Mouse (Mus musculus) heart, adult 2 months (tissue): ENCODE results near the gene Crybb3. TPM values are rescaled to one million over a fixed set of nuclear protein-coding genes. Genes with fewer than 3 reads are reported as not detected.

Experiments used
- DNase-seq, 2 experiments: peaks; one replicate each; pipeline ENCODE4 v3.0.0; 2021
- H3K27ac ChIP-seq: fragments of 200-600 bp; 2 replicates; pipeline ENCODE4 v1.8.1; 2022
- H3K27me3 ChIP-seq: fragments of 200-500 bp; 2 replicates; pipeline ENCODE4 v1.6.1; 2012; ENCODE audit warnings: mild to moderate bottlenecking, low read length, inconsistent platforms, mixed read lengths; ENCODE audit not compliant: control insufficient read depth, insufficient read depth
- H3K36me3 ChIP-seq: fragments of 200-500 bp; 2 replicates; pipeline ENCODE4 v1.6.1; 2012; ENCODE audit warnings: low read length, inconsistent platforms; ENCODE audit not compliant: control insufficient read depth, insufficient read depth
- H3K4me1 ChIP-seq: fragments of 200-500 bp; 2 replicates; pipeline ENCODE4 v1.6.1; 2011; ENCODE audit warnings: low read length; ENCODE audit not compliant: control insufficient read depth, insufficient read depth
- H3K4me3 ChIP-seq: fragments of 200-600 bp; 2 replicates; pipeline ENCODE4 v1.8.1; 2022
- H3K79me2 ChIP-seq: fragments of 200-500 bp; replicated peaks from 2 replicates; pipeline ENCODE4 v1.6.1; 2012; ENCODE audit warnings: mild to moderate bottlenecking, inconsistent platforms, low read length, moderate library complexity, mixed read lengths; ENCODE audit not compliant: control insufficient read depth, insufficient read depth
- H3K9ac ChIP-seq: fragments of 200-500 bp; 2 replicates; pipeline ENCODE4 v1.6.1; 2012; ENCODE audit warnings: low read depth, mild to moderate bottlenecking, control low read depth, inconsistent platforms, low read length, mixed read lengths
- CTCF ChIP-seq: fragments of 200-600 bp; IDR thresholded peaks from 2 replicates; pipeline ENCODE4 v1.8.1; 2022; ENCODE audit warnings: antibody characterized with exemption, mild to moderate bottlenecking, moderate library complexity
- EP300 ChIP-seq: fragments of 200-500 bp; IDR thresholded peaks from 2 replicates; pipeline ENCODE4 v1.6.1; 2011; ENCODE audit warnings: low read depth, low read length, control low read depth; ENCODE audit not compliant: insufficient read depth
- POLR2A ChIP-seq: fragments of 200-500 bp; IDR thresholded peaks from 2 replicates; pipeline ENCODE4 v1.6.1; 2011; ENCODE audit warnings: mild to moderate bottlenecking, low read depth, low read length, control low read depth; ENCODE audit not compliant: insufficient read depth
- WGBS: fragments of 180-500 bp; shearing (Covaris S2); methylation state at CpG from one replicate; pipeline ENCODE4 v1.1.7; 2018; 5-methylcytosine and 5-hydroxymethylcytosine counted together
- intact Hi-C: fragments of 180-260 bp; cut with DNase I; formaldehyde crosslinking; loops from one replicate; pipeline ENCODE4 v1.15.1; 2025
- polyA plus RNA-seq: library from polyadenylated mRNA; depleted of rRNA; stranded (reverse); fragments of >200 nt; gene quantifications from 2 replicates; pipeline ENCODE4 v1.2.3, GENCODE M21; 2012
- total RNA-seq, 2 experiments: library from RNA; stranded (reverse); gene quantifications; 2 replicates each; pipeline ENCODE4 v1.2.3; 2021

Crybb3 gene
- total and polyA plus RNA-seq, 3 experiments = 0.68 to 4.2 (median 1.5) TPM

DNA sequence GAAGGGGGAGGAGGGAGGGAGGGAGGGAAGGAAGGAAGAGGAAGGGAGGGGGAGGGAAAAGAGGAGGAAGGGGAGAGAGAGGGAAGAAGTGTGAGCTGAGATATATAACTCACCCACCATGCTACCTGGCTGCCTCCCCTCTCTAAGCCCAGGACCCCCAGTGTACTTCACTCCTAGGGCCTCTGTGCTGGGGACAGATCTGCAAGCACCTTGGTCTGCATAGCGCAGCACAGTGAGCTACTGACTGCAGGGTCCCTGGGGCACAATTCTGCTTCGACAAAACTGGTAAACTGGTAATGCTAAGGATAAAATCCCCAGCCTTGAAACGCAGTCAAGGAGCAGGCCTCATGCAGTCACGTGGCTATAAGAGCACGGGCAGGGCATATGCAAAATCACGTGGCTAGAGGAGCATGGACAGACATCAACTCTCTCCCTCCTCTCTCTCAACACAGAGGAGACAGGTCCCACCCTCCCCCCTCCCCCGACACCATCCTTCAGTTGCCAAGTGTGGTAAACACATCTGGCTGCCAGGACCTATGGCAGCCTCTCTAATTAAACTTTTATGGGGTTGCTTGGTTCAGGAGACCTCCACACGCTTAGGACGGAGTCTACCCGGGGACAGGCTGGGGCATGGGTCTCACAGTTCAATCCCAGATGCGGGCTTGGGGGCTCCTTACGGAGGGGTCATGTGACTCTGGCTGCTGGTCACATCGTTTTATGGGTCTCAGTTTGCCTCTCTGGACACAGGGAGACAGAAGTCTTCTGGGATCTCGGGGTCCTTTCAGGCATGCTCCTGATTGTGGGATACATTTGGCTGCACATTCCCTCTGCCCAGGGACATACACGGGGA, 39.6 kb upstream of the Crybb3 start:
- Histone ChIP-seq H3K4me3 (no peak overlapping the region), H3K9ac (no peak overlapping the region), H3K36me3 (peaks cover 3% of the 10 kb centered on the region; the same call in 1 of the 2 replicates), H3K4me1 (peaks cover 20% of the 10 kb centered on the region), H3K27ac (no peak overlapping the region), H3K79me2 (peaks cover 4% of the 10 kb centered on the region; the same call in 1 of the 2 replicates), H3K27me3 (no peaks in the 10 kb centered on the region)
- DNase-seq = no peak
- 53% methylated on average over 15 of the region's 15 CpGs for WGBS
- intact Hi-C loops = no loop called here
- no peak for TF ChIP-seq POLR2A
- TF ChIP-seq EP300 = no peak
- no peak for TF ChIP-seq CTCF

- H3K79me2 ChIP-seq = peaks cover 4% of the 10 kb centered on the region; the same call in 1 of the 2 replicates
- no peak for DNase-seq
- H3K4me1 ChIP-seq = peaks cover 20% of the 10 kb centered on the region
- H3K9ac ChIP-seq = no peak overlapping the region
- no peak overlapping the region for H3K27ac ChIP-seq
- H3K27me3 ChIP-seq = no peaks in the 10 kb centered on the region
- no peak for TF ChIP-seq CTCF
- TF ChIP-seq EP300 = no peak
- no peak for TF ChIP-seq POLR2A
- H3K36me3 ChIP-seq = peaks cover 3% of the 10 kb centered on the region; the same call in 1 of the 2 replicates
- H3K4me3 ChIP-seq = no peak overlapping the region
- WGBS = 40% methylated on average over 13 of the region's 13 CpGs
- intact Hi-C loops = no loop called here
Measured at GRCm38 (mm10) chr5:113119861-113120465, 38.6 kb upstream of the Crybb3 start.

GRCm38 (mm10) chr5:113119291-113119690, 37.9 kb upstream of the Crybb3 start:
- no peak overlapping the region for H3K27ac ChIP-seq
- no peak overlapping the region for H3K4me3 ChIP-seq
- no peak for TF ChIP-seq POLR2A
- TF ChIP-seq CTCF = no peak
- TF ChIP-seq EP300 = no peak
- intact Hi-C loops = no loop called here
- peaks cover 4% of the 10 kb centered on the region; the same call in 1 of the 2 replicates for H3K79me2 ChIP-seq
- no peak overlapping the region for H3K9ac ChIP-seq
- no peaks in the 10 kb centered on the region for H3K27me3 ChIP-seq
- WGBS = 65% methylated on average over 9 of the region's 9 CpGs
- no peak for DNase-seq
- peaks cover 23% of the 10 kb centered on the region for H3K4me1 ChIP-seq
- H3K36me3 ChIP-seq = peaks cover 3% of the 10 kb centered on the region; the same call in 1 of the 2 replicates

DNA sequence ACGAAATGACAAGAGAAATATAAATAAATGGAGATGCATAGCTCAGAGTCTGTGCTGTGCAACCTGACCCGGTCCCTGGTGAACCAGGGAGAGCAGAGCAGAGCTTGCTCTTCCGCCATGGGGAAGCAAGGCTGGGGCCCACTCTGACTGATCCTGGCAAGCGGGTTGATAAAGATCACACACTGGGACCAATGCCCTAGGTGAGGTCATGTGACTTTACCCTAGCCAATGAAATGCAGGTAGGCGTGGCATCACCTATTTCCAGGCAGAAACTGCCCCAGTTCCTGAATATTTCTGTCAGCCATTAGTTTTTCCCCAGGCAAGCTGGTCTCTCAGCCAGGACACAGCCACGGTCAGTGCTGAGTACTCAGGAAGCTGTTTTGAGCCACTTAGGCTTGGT, 37.3 kb upstream of the Crybb3 start:
- Histone ChIP-seq H3K4me1 (peaks cover 27% of the 10 kb centered on the region), H3K4me3 (no peak overlapping the region), H3K9ac (no peak overlapping the region), H3K27me3 (no peaks in the 10 kb centered on the region), H3K27ac (no peak overlapping the region), H3K36me3 (peaks cover 3% of the 10 kb centered on the region; the same call in 1 of the 2 replicates), H3K79me2 (peaks cover 5% of the 10 kb centered on the region)
- WGBS = 59% methylated on average over 6 of the region's 6 CpGs
- intact Hi-C loops = no loop called here
- DNase-seq = no peak
- TF ChIP-seq EP300 (no peak), CTCF (no peak)

- WGBS = 75% methylated on average over 5 of the region's 5 CpGs
- Histone ChIP-seq H3K4me3 (no peak overlapping the region), H3K4me1 (peaks cover 24% of the 10 kb centered on the region), H3K9ac (no peak overlapping the region), H3K36me3 (no peaks in the 10 kb centered on the region), H3K27ac (no peak overlapping the region), H3K27me3 (no peaks in the 10 kb centered on the region), H3K79me2 (peaks cover 10% of the 10 kb centered on the region)
- intact Hi-C loops = no loop called here
- DNase-seq = no peak
- no peak for TF ChIP-seq EP300
- no peak for TF ChIP-seq POLR2A
- no peak for TF ChIP-seq CTCF
Measured at GRCm38 (mm10) chr5:113117361-113117760, 36.0 kb upstream of the Crybb3 start.

GRCm38 (mm10) chr5:113115896-113116295, 34.5 kb upstream of the Crybb3 start:
- H3K27ac ChIP-seq = no peak overlapping the region
- no peak overlapping the region for H3K9ac ChIP-seq
- no peaks in the 10 kb centered on the region for H3K36me3 ChIP-seq
- H3K79me2 ChIP-seq = peaks cover 9% of the 10 kb centered on the region
- intact Hi-C loops = no loop called here
- no peaks in the 10 kb centered on the region for H3K27me3 ChIP-seq
- peaks cover 23% of the 10 kb centered on the region for H3K4me1 ChIP-seq
- no peak for TF ChIP-seq POLR2A
- no peak for TF ChIP-seq CTCF
- no peak for TF ChIP-seq EP300
- no peak for DNase-seq
- H3K4me3 ChIP-seq = no peak overlapping the region
- WGBS = 90% methylated on average over 10 of the region's 10 CpGs
